Mouse (Mus musculus) Patski (cell line): ENCODE measurements around the gene Rhno1. TPM values are rescaled to one million over a fixed set of nuclear protein-coding genes. Genes with fewer than 3 reads are reported as not detected.

Source experiments
- ATAC-seq: fragments of 100-300 bp; one replicate; pipeline ENCODE4 v1.8.0; 2021
- CTCF ChIA-PET: fragments of 350-600 bp; sonication (Branson Sonifier 250); formaldehyde crosslinking; loops from one replicate; lab custom pipeline; 2022; ENCODE audit warnings: inconsistent platforms; lab: Charles Lee
- POLR2A ChIA-PET: fragments of 350-600 bp; sonication (Branson Sonifier 250); formaldehyde crosslinking; loops from one replicate; lab custom pipeline; 2022; ENCODE audit warnings: antibody characterized with exemption, inconsistent platforms; lab: Charles Lee
- DNase-seq: peaks from one replicate; pipeline ENCODE4 v3.0.0-alpha.2; 2011; ENCODE audit warnings: low read depth, low spot score
- H3K27me3 ChIP-seq: fragments of 371-371 bp; one replicate; pipeline ENCODE4 v1.5.1; 2021
- CTCF ChIP-seq: fragments of 100-300 bp; IDR thresholded peaks from one replicate; pipeline ENCODE4 v1.5.1; 2021
- in situ Hi-C: fragments of 300-500 bp; cut with MboI; formaldehyde crosslinking; loops from 3 replicates; pipeline ENCODE4 v1.11.1; 2018; ENCODE audit warnings: low pct_unique_long_range_greater_than_20kb, mixed read lengths
- polyA plus RNA-seq: library from polyadenylated mRNA; unstranded; gene quantifications from one replicate; pipeline ENCODE4 v1.2.3, GENCODE M21; 2021

Rhno1 gene
- polyA plus RNA-seq, 1 experiment from 2014 or later = 47.2 TPM

DNA sequence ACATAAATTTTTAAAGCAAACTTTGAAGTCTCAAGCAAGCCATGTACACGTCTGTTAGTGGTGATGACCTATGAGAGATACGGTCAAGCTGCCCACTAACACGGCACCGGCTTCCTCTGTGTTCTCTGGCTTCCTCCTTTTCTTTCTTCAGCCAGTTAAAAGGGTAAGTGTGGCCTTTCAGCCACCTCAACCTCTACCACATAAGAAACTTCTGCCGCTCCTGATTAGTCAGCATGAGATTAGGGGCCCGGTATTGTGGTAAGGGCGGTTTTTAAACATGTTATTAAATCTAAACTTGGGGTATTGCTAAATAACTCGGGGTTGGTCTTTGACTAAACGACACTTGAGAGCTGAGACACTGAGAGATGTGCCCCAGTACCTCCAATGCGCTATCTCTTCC is 17.1 kb downstream of the Rhno1 start:
- in situ Hi-C loops = no loop called here
- no peak for TF ChIP-seq CTCF
- DNase-seq = no peak
- ATAC-seq = no peak
- no peaks in the 10 kb centered on the region for H3K27me3 ChIP-seq
- CTCF ChIA-PET = interaction anchor here (1.3 kb wide), 1 partner anchor 11 kb away, joined by 4 read pairs; no protein-coding TSS in a partner anchor
- POLR2A ChIA-PET = no interaction called here

DNA sequence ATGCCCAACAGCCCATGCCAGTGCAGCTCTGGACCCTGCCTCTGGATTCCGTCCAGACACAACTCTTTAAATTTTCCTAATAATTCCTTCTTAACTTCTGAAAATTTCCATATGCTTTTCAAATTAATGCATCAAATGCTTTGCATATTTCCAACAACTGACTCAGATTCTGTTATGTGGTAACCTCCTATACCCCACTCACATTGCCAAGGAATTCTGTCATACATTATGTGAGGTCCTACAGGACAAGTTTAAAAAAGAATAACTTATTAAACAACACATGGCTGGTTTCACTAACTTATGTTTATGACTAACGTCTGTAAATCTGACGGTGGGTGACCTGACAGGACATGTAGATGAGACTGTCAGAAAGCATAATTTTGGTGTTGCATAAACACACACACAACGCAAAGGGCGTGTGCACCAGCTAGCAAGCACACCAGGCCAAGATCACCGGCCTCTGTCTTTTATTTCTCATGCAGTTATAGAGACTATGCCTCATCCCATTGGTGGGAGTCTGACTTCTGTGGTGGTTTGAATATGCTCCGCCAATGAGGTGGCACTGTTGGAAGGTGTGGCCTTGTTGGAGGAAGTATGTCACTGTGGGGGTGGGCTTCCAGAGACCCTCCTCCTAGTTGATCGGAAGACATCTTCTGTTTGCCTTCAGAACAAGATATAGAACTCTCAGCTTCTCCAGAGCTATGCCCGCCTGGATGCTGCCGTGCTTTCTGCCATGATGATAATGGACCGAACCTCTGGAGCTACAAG is 20.6 kb downstream of the Rhno1 start:
- ChIA-PET POLR2A (interaction anchor here (0.5 kb wide), 1 partner anchor 13 kb away, joined by 5 read pairs; no protein-coding TSS in a partner anchor), CTCF (interaction anchor here (1.1 kb wide), 1 partner anchor 17 kb away, joined by 3 read pairs; no protein-coding TSS in a partner anchor)
- in situ Hi-C loops = no loop called here
- no peaks in the 10 kb centered on the region for H3K27me3 ChIP-seq
- DNase-seq = no peak
- TF ChIP-seq CTCF = no peak
- ATAC-seq = no peak

GRCm38 (mm10) chr6:128338876-128339275 is 23.8 kb downstream of the Rhno1 start:
- ATAC-seq (peak; percentile 78), DNase-seq (no peak)
- CTCF ChIA-PET = interaction anchor here (1.1 to 1.9 kb wide), 5 partner anchors 11 to 26 kb away, joined by 3 to 6 read pairs (median 3); no protein-coding TSS in a partner anchor
- no peaks in the 10 kb centered on the region for H3K27me3 ChIP-seq
- in situ Hi-C loops = no loop called here
- TF ChIP-seq CTCF = no peak
- POLR2A ChIA-PET = interaction anchor here (0.5 to 1.3 kb wide), 3 partner anchors 11 to 91 kb away, joined by 4 to 10 read pairs (median 6); no protein-coding TSS in a partner anchor

DNA sequence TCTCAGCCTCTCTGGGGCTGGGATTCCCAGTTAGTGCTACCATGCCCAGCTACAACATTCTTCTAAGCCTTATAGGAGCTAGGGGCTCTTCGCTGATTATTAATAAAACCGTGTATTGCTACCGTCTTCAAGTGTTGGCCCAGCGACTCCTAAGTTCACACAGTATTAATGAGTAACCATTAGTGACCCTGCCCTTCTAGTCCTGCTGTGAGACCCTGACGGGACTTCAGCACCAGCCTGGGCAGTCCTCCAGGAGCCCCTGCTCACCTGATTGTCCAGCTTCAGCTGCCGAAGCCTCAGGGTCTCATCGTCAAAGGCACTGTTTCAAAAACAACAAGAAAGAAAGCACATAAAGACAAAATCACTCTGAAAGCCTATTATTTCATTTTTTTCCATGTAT is 25.2 kb downstream of the Rhno1 start:
- in situ Hi-C loops = no loop called here
- H3K27me3 ChIP-seq = no peaks in the 10 kb centered on the region
- ATAC-seq = no peak
- DNase-seq = no peak
- ChIA-PET POLR2A (no interaction called here), CTCF (interaction anchor here (0.9 to 2.1 kb wide), 5 partner anchors 11 to 166 kb away, joined by 3 to 8 read pairs (median 4); no protein-coding TSS in a partner anchor)
- TF ChIP-seq CTCF = no peak

DNA sequence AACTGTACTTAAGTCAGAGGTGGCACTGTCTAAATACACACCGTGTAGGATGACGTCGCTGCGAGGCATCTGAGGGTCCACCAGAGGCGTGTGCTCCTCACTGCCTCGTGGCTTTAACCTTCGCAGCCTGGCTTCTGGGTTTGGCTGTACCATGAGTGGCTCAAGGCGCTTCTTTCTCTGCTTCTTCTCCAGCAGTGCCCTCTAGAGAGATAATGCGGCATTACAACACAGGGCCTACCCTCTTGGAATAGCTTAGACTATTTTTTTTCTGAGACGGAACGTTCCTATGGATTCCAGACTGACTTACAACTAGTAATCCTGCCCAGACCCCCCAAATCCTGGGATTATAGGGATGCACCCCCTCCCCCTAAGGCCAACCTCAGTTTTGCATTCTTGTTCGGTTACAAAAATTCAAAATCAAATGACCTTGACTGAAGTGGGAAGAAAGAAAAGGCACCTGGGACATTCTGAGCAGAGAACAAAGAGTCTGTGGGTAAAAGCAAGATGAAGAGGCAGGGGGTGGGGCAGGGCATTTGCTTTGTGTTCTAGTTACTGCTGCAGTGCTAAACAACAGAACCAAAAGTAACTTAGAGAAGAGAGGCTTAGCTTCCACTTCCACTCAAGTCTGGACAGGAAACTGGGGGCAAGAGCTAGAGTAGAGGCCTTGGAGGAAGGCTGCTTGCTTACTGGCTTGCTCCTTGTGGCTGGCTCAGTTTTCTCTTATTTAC is 28.1 kb downstream of the Rhno1 start:
- in situ Hi-C loops = no loop called here
- ATAC-seq (peak; percentile 44), DNase-seq (no peak)
- POLR2A ChIA-PET = interaction anchor here (0.6 kb wide), 1 partner anchor 27 kb away, joined by 3 read pairs; no protein-coding TSS in a partner anchor
- peak; percentile 72 for TF ChIP-seq CTCF
- H3K27me3 ChIP-seq = no peaks in the 10 kb centered on the region
- CTCF ChIA-PET = interaction anchor here (0.7 to 2.1 kb wide), 8 partner anchors 9 to 113 kb away, joined by 3 to 7 read pairs (median 4); no protein-coding TSS in a partner anchor

DNA sequence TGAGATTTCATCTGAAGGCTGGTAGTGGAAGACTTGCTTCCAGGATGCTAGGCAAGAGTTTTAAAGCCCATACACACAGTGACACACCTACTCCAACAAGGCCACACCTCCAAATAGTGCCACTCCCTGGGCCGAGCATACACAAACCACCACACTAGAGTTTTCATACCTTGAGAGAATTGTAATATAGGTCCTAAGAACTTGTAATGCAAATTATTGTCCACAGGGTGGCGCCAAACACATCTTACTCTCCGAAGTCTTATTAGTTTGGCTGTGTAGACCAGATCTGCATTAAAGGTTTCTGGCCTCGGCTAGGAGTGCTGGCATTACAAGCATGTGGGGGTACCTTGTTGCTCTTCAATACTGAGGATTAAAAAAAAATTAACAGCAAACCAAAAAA is 44.4 kb downstream of the Rhno1 start:
- ChIA-PET CTCF (interaction anchor here (0.7 to 3.5 kb wide), 7 partner anchors 9 to 42 kb away, joined by 3 to 9 read pairs (median 4); no protein-coding TSS in a partner anchor), POLR2A (no interaction called here)
- H3K27me3 ChIP-seq = no peaks in the 10 kb centered on the region
- TF ChIP-seq CTCF = peak; percentile 77
- DNase-seq (no peak), ATAC-seq (peak; percentile 86)
- in situ Hi-C loops = loop anchor here (5.0 kb wide), 1 partner anchor 39 kb away; the partner anchor contains the start of gene Tulp3

DNA sequence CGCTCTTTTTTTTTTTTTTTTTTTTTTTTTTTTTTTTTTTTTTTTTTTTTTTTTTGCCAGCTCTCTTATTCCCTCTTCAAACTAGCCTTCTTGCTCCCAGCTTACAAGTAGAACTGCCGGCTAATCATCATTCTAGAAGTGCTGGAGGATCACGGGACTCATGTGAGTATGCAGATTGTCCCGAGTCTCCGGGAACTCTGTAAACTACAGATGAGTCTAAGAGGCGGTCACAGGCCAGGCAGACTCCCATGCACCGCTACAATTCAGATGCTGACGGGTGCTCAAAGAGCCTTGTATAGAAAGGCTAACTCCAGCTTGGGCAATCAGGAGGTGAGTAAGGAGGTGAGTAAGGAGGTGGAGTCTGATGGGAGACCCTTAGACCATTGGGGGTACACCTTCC is 47.1 kb downstream of the Rhno1 start:
- ChIA-PET CTCF (interaction anchor here (1.2 kb wide), 1 partner anchor 44 kb away, joined by 4 read pairs; no protein-coding TSS in a partner anchor), POLR2A (interaction anchor here (0.6 kb wide), 1 partner anchor 122 kb away, joined by 3 read pairs; no protein-coding TSS in a partner anchor)
- no peak for TF ChIP-seq CTCF
- DNase-seq (no peak), ATAC-seq (no peak)
- in situ Hi-C loops = loop anchor here (5.0 kb wide), 1 partner anchor 42 kb away; the partner anchor contains the start of gene Tulp3
- no peaks in the 10 kb centered on the region for H3K27me3 ChIP-seq

DNA sequence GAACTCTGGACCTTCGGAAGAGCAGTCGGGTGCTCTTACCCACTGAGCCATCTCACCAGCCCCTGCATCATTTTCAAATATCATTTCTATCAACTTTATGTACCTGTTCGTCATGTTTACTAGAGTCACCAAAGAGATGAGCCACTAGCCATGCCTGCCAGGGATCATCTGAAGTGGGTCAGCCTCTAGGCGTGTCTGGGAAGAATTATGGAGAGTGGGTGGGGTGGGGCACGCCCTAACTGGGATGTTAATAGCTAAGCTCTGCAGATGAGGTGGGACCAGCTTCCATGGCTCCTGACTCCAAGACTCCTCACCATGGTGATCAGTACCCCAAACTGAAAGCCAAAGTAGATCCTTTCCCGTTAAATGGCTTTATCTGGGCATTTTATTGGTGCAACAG is 47.9 kb downstream of the Rhno1 start:
- ATAC-seq (no peak), DNase-seq (no peak)
- H3K27me3 ChIP-seq = no peaks in the 10 kb centered on the region
- POLR2A ChIA-PET = no interaction called here
- TF ChIP-seq CTCF = no peak
- CTCF ChIA-PET = interaction anchor here (1.2 kb wide), 1 partner anchor 44 kb away, joined by 4 read pairs; no protein-coding TSS in a partner anchor
- in situ Hi-C loops = loop anchor here (5.0 kb wide), 1 partner anchor 43 kb away; the partner anchor contains the start of gene Tulp3

DNA sequence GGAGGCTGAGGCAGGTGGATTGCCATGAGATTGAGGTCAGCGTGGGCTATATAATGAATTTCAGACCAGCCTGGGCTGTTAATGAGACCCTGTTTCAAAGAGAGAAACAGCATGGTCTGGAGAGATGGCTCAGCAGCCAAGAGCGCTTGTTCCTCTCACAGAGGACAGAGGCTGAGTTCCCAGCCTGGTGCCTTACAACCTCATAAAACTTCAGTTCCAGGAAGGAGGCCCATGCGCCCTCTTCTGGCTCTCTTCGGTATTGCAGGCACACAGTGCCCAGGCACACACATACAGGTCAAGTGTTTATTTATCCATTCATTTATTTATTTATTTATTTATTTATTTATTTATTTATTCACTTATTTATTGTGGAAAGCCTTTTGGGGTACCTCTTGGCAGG is 54.4 kb downstream of the Rhno1 start:
- ATAC-seq (peak; percentile 60), DNase-seq (no peak)
- in situ Hi-C loops = no loop called here
- POLR2A ChIA-PET = interaction anchor here (0.6 kb wide), 1 partner anchor 92 kb away, joined by 3 read pairs; no protein-coding TSS in a partner anchor
- CTCF ChIA-PET = interaction anchor here (1.0 to 1.9 kb wide), 4 partner anchors 53 to 76 kb away, joined by 3 to 6 read pairs (median 4); no protein-coding TSS in a partner anchor
- TF ChIP-seq CTCF = no peak
- no peaks in the 10 kb centered on the region for H3K27me3 ChIP-seq

Other genes starting within 250 kb of the Rhno1 start
- 135 TPM for gene Tspan9, start 219.3 kb downstream of the Rhno1 start, polyA plus RNA-seq
- 6.1 TPM for gene Tead4, start 62.1 kb downstream of the Rhno1 start, polyA plus RNA-seq
- gene Tulp3, start 7.1 kb downstream of the Rhno1 start, polyA plus RNA-seq = 79.6 TPM
- gene Foxm1, start 56 bp upstream of the Rhno1 start, polyA plus RNA-seq = 45.4 TPM
- gene Tex52, start 12.5 kb upstream of the Rhno1 start, polyA plus RNA-seq = 0.44 TPM
- gene Gm44596, start 12.6 kb upstream of the Rhno1 start, polyA plus RNA-seq = not detected
- gene Nrip2, start 36.4 kb upstream of the Rhno1 start, polyA plus RNA-seq = 38.9 TPM
- 20.4 TPM for gene Itfg2, start 62.0 kb upstream of the Rhno1 start, polyA plus RNA-seq
- 284 TPM for gene Fkbp4, start 75.8 kb upstream of the Rhno1 start, polyA plus RNA-seq
- 0.04 TPM for gene Pzp, start 163.8 kb upstream of the Rhno1 start, polyA plus RNA-seq
- 0.12 TPM for gene A2ml1, start 218.7 kb upstream of the Rhno1 start, polyA plus RNA-seq